Mouse (Mus musculus): Measurements from ENCODE around the gene Dnah17. TPM values are rescaled to one million over a fixed set of nuclear protein-coding genes. Genes with fewer than 3 reads are reported as not detected.

Gene Dnah17
- total RNA-seq, 2 experiments from 2014 or later, result 0.10 to 0.17 TPM

- intact Hi-C loops (cut with DNase I), result no loop called here
- DNase-seq, result no peak
These were observed 39.3 kb downstream of the Dnah17 start for GRCm38 (mm10) chr11:118091002-118091670.

- DNase-seq, result peak; percentile 30 to 50
- intact Hi-C loops (cut with DNase I), result loop anchor here (10.0 kb wide), 1 partner anchor 316 kb away; the partner anchor contains the start of gene Lgals3bp
These were observed 41.5 kb downstream of the Dnah17 start for GRCm38 (mm10) chr11:118088896-118089295.

- no peak for DNase-seq
- intact Hi-C loops (cut with DNase I), result loop anchor here (2.0 to 10.0 kb wide), 2 partner anchors 181 to 319 kb away; partner anchors contain the start of gene Lgals3bp
These were observed 44.5 kb downstream of the Dnah17 start for GRCm38 (mm10) chr11:118085961-118086360.

GRCm38 (mm10) chr11:118085176-118085575 is 45.3 kb downstream of the Dnah17 start:
- intact Hi-C loops (cut with DNase I), result loop anchor here (2.0 to 10.0 kb wide), 2 partner anchors 182 to 320 kb away; partner anchors contain the start of gene Lgals3bp
- DNase-seq, result peak in 1 of 2 experiments; percentile 49

- DNase-seq, result no peak
- intact Hi-C loops (cut with DNase I), result loop anchor here (2.0 to 10.0 kb wide), 3 partner anchors 183 to 321 kb away; partner anchors contain the start of gene Lgals3bp
These were observed 46.2 kb downstream of the Dnah17 start for GRCm38 (mm10) chr11:118084266-118084665.

GRCm38 (mm10) chr11:118083811-118084210 is 46.6 kb downstream of the Dnah17 start:
- peak; percentile 78 to 87 for DNase-seq
- intact Hi-C loops (cut with DNase I), result loop anchor here (2.0 to 10.0 kb wide), 4 partner anchors 137 to 321 kb away; partner anchors contain the start of gene Lgals3bp

- intact Hi-C loops (cut with DNase I), result loop anchor here (1.0 to 10.0 kb wide), 4 partner anchors 20 to 323 kb away; partner anchors contain the start of gene Lgals3bp
- DNase-seq, result no peak
These were observed 48.1 kb downstream of the Dnah17 start for GRCm38 (mm10) chr11:118082294-118082693.

- DNase-seq, result no peak
- intact Hi-C loops (cut with DNase I), result loop anchor here (5.0 to 10.0 kb wide), 3 partner anchors 298 to 658 kb away; partner anchors contain the start of gene Lgals3bp
These were observed 50.7 kb downstream of the Dnah17 start for GRCm38 (mm10) chr11:118079750-118080149.

- DNase-seq, result no peak
- intact Hi-C loops (cut with DNase I), result loop anchor here (5.0 kb wide), 1 partner anchor 660 kb away; no protein-coding TSS in a partner anchor
These were observed 53.5 kb downstream of the Dnah17 start for GRCm38 (mm10) chr11:118076929-118077328.

- peak; percentile 17 to 30 for DNase-seq
- intact Hi-C loops (cut with DNase I), result loop anchor here (5.0 kb wide), 1 partner anchor 662 kb away; no protein-coding TSS in a partner anchor
These were observed 55.4 kb downstream of the Dnah17 start for GRCm38 (mm10) chr11:118075035-118075522.

GRCm38 (mm10) chr11:118071227-118071912 is 59.1 kb downstream of the Dnah17 start:
- intact Hi-C loops (cut with DNase I), result no loop called here

GRCm38 (mm10) chr11:118068812-118069332 is 61.6 kb downstream of the Dnah17 start:
- DNase-seq, result no peak
- intact Hi-C loops (cut with DNase I), result no loop called here

More at GRCm38 (mm10) chr11:118071227-118071912, 59.1 kb downstream of the Dnah17 start:
- no peak for DNase-seq

GRCm38 (mm10) chr11:118067588-118067987 is 62.8 kb downstream of the Dnah17 start:
- DNase-seq, result no peak
- intact Hi-C loops (cut with DNase I), result no loop called here

- no peak for DNase-seq
- intact Hi-C loops (cut with DNase I), result no loop called here
These were observed 70.4 kb downstream of the Dnah17 start for GRCm38 (mm10) chr11:118060038-118060437.

GRCm38 (mm10) chr11:118058872-118059271 is 71.6 kb downstream of the Dnah17 start:
- intact Hi-C loops (cut with DNase I), result no loop called here

GRCm38 (mm10) chr11:118058367-118058766 is 72.1 kb downstream of the Dnah17 start:
- no peak for DNase-seq
- intact Hi-C loops (cut with DNase I), result no loop called here

More at GRCm38 (mm10) chr11:118058872-118059271, 71.6 kb downstream of the Dnah17 start:
- DNase-seq, result no peak

- DNase-seq, result no peak
- intact Hi-C loops (cut with DNase I), result no loop called here
These were observed 80.3 kb downstream of the Dnah17 start for GRCm38 (mm10) chr11:118050174-118050573.

GRCm38 (mm10) chr11:118049641-118050040 is 80.8 kb downstream of the Dnah17 start:
- DNase-seq, result no peak
- intact Hi-C loops (cut with DNase I), result no loop called here

GRCm38 (mm10) chr11:118043293-118043907 is 87.0 kb downstream of the Dnah17 start:
- intact Hi-C loops (cut with DNase I), result no loop called here
- peak; percentile 62 to 77 for DNase-seq

- intact Hi-C loops (cut with DNase I), result no loop called here
- no peak for DNase-seq
These were observed 87.6 kb downstream of the Dnah17 start for GRCm38 (mm10) chr11:118042791-118043190.

Measured in heart, postnatal 14 days (tissue).